ENCODE assay signal across 13 mouse cellular contexts in genomic region chr13:112363218-112363617, GRCm38 (mm10).
DNase-seq lines count a peak whose midpoint lies in the region; ATAC-seq and TF ChIP-seq lines count a peak whose summit lies in the region.
"Had no signal": no experiment of that assay in that cellular context is flagged by ENCODE, and none has a peak within 500 bp of the region (broad histone marks: within the 10 kb centered on the region; RNA-seq: fewer than 3 reads in every experiment).

No protein-coding gene starts in this region.

- no peaks in the 10 kb centered on the region for H3K9me3 ChIP-seq in forebrain, embryonic 10.5 days
- no peaks in the 10 kb centered on the region for H3K9me3 ChIP-seq in forebrain, embryonic 11.5 days (ENCODE audit: control insufficient read depth, low read length)

- 91% methylated on average over 10 of the region's 10 CpGs for WGBS in forebrain, embryonic 10.5 days
- whole genome bisulfite sequencing in forebrain, embryonic 11.5 days, result 87% methylated on average over 10 of the region's 10 CpGs

- H3K36me3 ChIP-seq in forebrain, embryonic 10.5 days (replicated peaks), result no peaks in the 10 kb centered on the region
- no peaks in the 10 kb centered on the region for H3K36me3 ChIP-seq in forebrain, embryonic 11.5 days (ENCODE audit: control insufficient read depth, insufficient read depth, low read length)

- H3K4me3 ChIP-seq in forebrain, embryonic 10.5 days, result no peak overlapping the region
- no peak overlapping the region for H3K4me3 ChIP-seq in forebrain, embryonic 11.5 days (ENCODE audit: low read depth, low read length)
- no peak overlapping the region for H3K4me3 ChIP-seq in left cerebral cortex, adult 2 months
- H3K4me3 ChIP-seq: erythroblast, embryonic 14.5 days had no signal

- H3K4me2 ChIP-seq in forebrain, embryonic 11.5 days (ENCODE audit: low read depth, low read length, severe bottlenecking), result no peak overlapping the region
- H3K4me2 ChIP-seq: hindbrain, embryonic 14.5 days had no signal

- no peaks in the 10 kb centered on the region for H3K27me3 ChIP-seq in forebrain, embryonic 10.5 days (ENCODE audit: poor library complexity, severe bottlenecking)
- no peaks in the 10 kb centered on the region for H3K27me3 ChIP-seq in forebrain, embryonic 11.5 days (ENCODE audit: control insufficient read depth, insufficient read depth, low read length)

- no peak overlapping the region for H3K9ac ChIP-seq in forebrain, embryonic 11.5 days (ENCODE audit: low read length)
- H3K9ac ChIP-seq: hindbrain, embryonic 14.5 days had no signal

- no peak for DNase-seq in forebrain, embryonic 10.5 days (ENCODE audit: extremely low spot score, low spot score)
- DNase-seq in forebrain, embryonic 11.5 days (ENCODE audit: low spot score), result no peak
- DNase-seq in urinary bladder, postnatal 14 days (ENCODE audit: low spot score), result peak; percentile 64
- DNase-seq in urinary bladder, postnatal 10 days (ENCODE audit: low spot score), result no peak
- peak; percentile 84 for DNase-seq in skeletal muscle tissue, adult 2 months (ENCODE audit: low read depth, low spot score)
- no peak for DNase-seq in left cerebral cortex, adult 18-20 months (ENCODE audit: low spot score in 2 of 2)
- no peak for DNase-seq in left cerebral cortex, adult 2 months (ENCODE audit: extremely low spot score in 1 of 2, low spot score in 2 of 2)
- DNase-seq: B cell, adult 2 months; cerebellum, adult 11 months; spleen, adult 18-20 months had no signal

- H3K4me1 ChIP-seq in forebrain, embryonic 10.5 days, result peaks cover 8% of the 10 kb centered on the region
- no peaks in the 10 kb centered on the region for H3K4me1 ChIP-seq in forebrain, embryonic 11.5 days (replicated peaks; ENCODE audit: control insufficient read depth, insufficient read depth, low read length)

- intact Hi-C loops in left cerebral cortex, adult 2 months (cut with DNase I), result no loop called here

- H3K27ac ChIP-seq in forebrain, embryonic 10.5 days, result peak overlapping the region; percentile 58; the same call in 1 of the 2 replicates
- no peak overlapping the region for H3K27ac ChIP-seq in forebrain, embryonic 11.5 days (ENCODE audit: low read depth, low read length)
- H3K27ac ChIP-seq in left cerebral cortex, adult 2 months, result no peak overlapping the region
- H3K27ac ChIP-seq: hindbrain, embryonic 14.5 days had no signal

- TF ChIP-seq CTCF in left cerebral cortex, adult 2 months (IDR thresholded peaks at IDR 0.05), result no peak

- no peak for ATAC-seq in forebrain, embryonic 11.5 days (replicated peaks; ENCODE audit: low FRiP score)
- peak; percentile 56 for ATAC-seq in granulocyte monocyte progenitor cell, adult 5-6 weeks (replicated peaks; ENCODE audit: poor library complexity, severe bottlenecking)

Comparison
In these comparisons a context has a peak if more than half of its experiments do, and no peak if none do; other contexts are left out.
1. DNase-seq: peak in urinary bladder, postnatal 14 days (single experiment) and skeletal muscle tissue, adult 2 months (single experiment); none in forebrain, embryonic 10.5 days (single experiment), forebrain, embryonic 11.5 days (single experiment), urinary bladder, postnatal 10 days (single experiment), left cerebral cortex, adult 18-20 months (0 of 2) and left cerebral cortex, adult 2 months (0 of 2).